Mouse (Mus musculus): ENCODE measurements around the gene Pdik1l. TPM values are rescaled to one million over a fixed set of nuclear protein-coding genes. Genes with fewer than 3 reads are reported as not detected.
A peak's percentile ranks its signal among the peaks of the same experiment; 100 is the strongest.

The Pdik1l gene
- polyA plus RNA-seq, 1 experiment from 2014 or later: 48.6 TPM

- H3K9me3 ChIP-seq (ENCODE audit: control insufficient read depth, low read length): no peaks in the 10 kb centered on the region
- ATAC-seq (ENCODE audit: low FRiP score, low TSS enrichment) (no peak), DNase-seq (peak; percentile 67)
- no peak overlapping the region for H3K9ac ChIP-seq (replicated peaks; ENCODE audit: low read length)
- WGBS: 15% methylated on average over 12 of the region's 12 CpGs
- no peak overlapping the region for H3K4me3 ChIP-seq (replicated peaks; ENCODE audit: low read depth, low read length)
- H3K4me2 ChIP-seq (ENCODE audit: low read length): peak overlapping the region; percentile 31
- no peaks in the 10 kb centered on the region for H3K36me3 ChIP-seq (ENCODE audit: control insufficient read depth, insufficient read depth, low read length)
- no peak overlapping the region for H3K27ac ChIP-seq (replicated peaks; ENCODE audit: low read depth, low read length)
- peaks cover 7% of the 10 kb centered on the region; the same call in 1 of the 2 replicates for H3K4me1 ChIP-seq (ENCODE audit: control insufficient read depth, insufficient read depth, low read length)
- no peaks in the 10 kb centered on the region for H3K27me3 ChIP-seq (ENCODE audit: control insufficient read depth, insufficient read depth, low read length)
Measured at GRCm38 (mm10) chr4:134307367-134308072, 19.8 kb upstream of the Pdik1l start.

GRCm38 (mm10) chr4:134306963-134307362 lies 19.3 kb upstream of the Pdik1l start:
- no peak overlapping the region for H3K4me3 ChIP-seq (replicated peaks; ENCODE audit: low read depth, low read length)
- ATAC-seq (ENCODE audit: low FRiP score, low TSS enrichment): no peak

GRCm38 (mm10) chr4:134302084-134302483 lies 14.4 kb upstream of the Pdik1l start:
- H3K27me3 ChIP-seq (ENCODE audit: control insufficient read depth, insufficient read depth, low read length): no peaks in the 10 kb centered on the region
- H3K27ac ChIP-seq (replicated peaks; ENCODE audit: low read depth, low read length): no peak overlapping the region
- no peak overlapping the region for H3K4me3 ChIP-seq (replicated peaks; ENCODE audit: low read depth, low read length)
- no peaks in the 10 kb centered on the region for H3K9me3 ChIP-seq (ENCODE audit: control insufficient read depth, low read length)
- H3K4me1 ChIP-seq (ENCODE audit: control insufficient read depth, insufficient read depth, low read length): peaks cover 1% of the 10 kb centered on the region; the same call in 1 of the 2 replicates
- DNase-seq: no peak
- no peak overlapping the region for H3K9ac ChIP-seq (replicated peaks; ENCODE audit: low read length)
- H3K36me3 ChIP-seq (ENCODE audit: control insufficient read depth, insufficient read depth, low read length): no peaks in the 10 kb centered on the region
- 92% methylated on average over 5 of the region's 5 CpGs for WGBS
- ATAC-seq (ENCODE audit: low FRiP score, low TSS enrichment): no peak
- H3K4me2 ChIP-seq (ENCODE audit: low read length): no peak overlapping the region

More at GRCm38 (mm10) chr4:134306963-134307362, 19.3 kb upstream of the Pdik1l start:
- Histone ChIP-seq H3K9me3 (ENCODE audit: control insufficient read depth, low read length) (no peaks in the 10 kb centered on the region), H3K27ac (replicated peaks; ENCODE audit: low read depth, low read length) (no peak overlapping the region), H3K36me3 (ENCODE audit: control insufficient read depth, insufficient read depth, low read length) (no peaks in the 10 kb centered on the region), H3K27me3 (ENCODE audit: control insufficient read depth, insufficient read depth, low read length) (no peaks in the 10 kb centered on the region), H3K4me2 (ENCODE audit: low read length) (no peak overlapping the region), H3K4me1 (ENCODE audit: control insufficient read depth, insufficient read depth, low read length) (peaks cover 7% of the 10 kb centered on the region; the same call in 1 of the 2 replicates), H3K9ac (replicated peaks; ENCODE audit: low read length) (no peak overlapping the region)
- 72% methylated on average over 2 of the region's 2 CpGs for WGBS
- no peak for DNase-seq

GRCm38 (mm10) chr4:134300316-134300715 lies 12.6 kb upstream of the Pdik1l start:
- Histone ChIP-seq H3K36me3 (ENCODE audit: control insufficient read depth, insufficient read depth, low read length) (no peaks in the 10 kb centered on the region), H3K4me1 (ENCODE audit: control insufficient read depth, insufficient read depth, low read length) (no peaks in the 10 kb centered on the region), H3K27me3 (ENCODE audit: control insufficient read depth, insufficient read depth, low read length) (no peaks in the 10 kb centered on the region), H3K27ac (replicated peaks; ENCODE audit: low read depth, low read length) (no peak overlapping the region), H3K9me3 (ENCODE audit: control insufficient read depth, low read length) (no peaks in the 10 kb centered on the region), H3K4me2 (ENCODE audit: low read length) (no peak overlapping the region), H3K4me3 (replicated peaks; ENCODE audit: low read depth, low read length) (no peak overlapping the region), H3K9ac (replicated peaks; ENCODE audit: low read length) (no peak overlapping the region)
- ATAC-seq (ENCODE audit: low FRiP score, low TSS enrichment) (no peak), DNase-seq (no peak)
- WGBS: 76% methylated on average over 9 of the region's 9 CpGs

GRCm38 (mm10) chr4:134299498-134299810 lies 11.8 kb upstream of the Pdik1l start:
- WGBS: 71% methylated on average over 4 of the region's 4 CpGs
- Histone ChIP-seq H3K4me2 (ENCODE audit: low read length) (no peak overlapping the region), H3K27me3 (ENCODE audit: control insufficient read depth, insufficient read depth, low read length) (no peaks in the 10 kb centered on the region), H3K4me3 (replicated peaks; ENCODE audit: low read depth, low read length) (no peak overlapping the region), H3K4me1 (ENCODE audit: control insufficient read depth, insufficient read depth, low read length) (no peaks in the 10 kb centered on the region), H3K27ac (replicated peaks; ENCODE audit: low read depth, low read length) (no peak overlapping the region), H3K9ac (replicated peaks; ENCODE audit: low read length) (no peak overlapping the region), H3K36me3 (ENCODE audit: control insufficient read depth, insufficient read depth, low read length) (no peaks in the 10 kb centered on the region), H3K9me3 (ENCODE audit: control insufficient read depth, low read length) (no peaks in the 10 kb centered on the region)
- ATAC-seq (ENCODE audit: low FRiP score, low TSS enrichment): no peak
- no peak for DNase-seq

GRCm38 (mm10) chr4:134298626-134299497 lies 11.2 kb upstream of the Pdik1l start:
- 80% methylated on average over 19 of the region's 19 CpGs for WGBS
- Histone ChIP-seq H3K9ac (replicated peaks; ENCODE audit: low read length) (no peak overlapping the region), H3K27me3 (ENCODE audit: control insufficient read depth, insufficient read depth, low read length) (no peaks in the 10 kb centered on the region), H3K4me1 (ENCODE audit: control insufficient read depth, insufficient read depth, low read length) (no peaks in the 10 kb centered on the region), H3K4me2 (ENCODE audit: low read length) (no peak overlapping the region), H3K36me3 (ENCODE audit: control insufficient read depth, insufficient read depth, low read length) (no peaks in the 10 kb centered on the region), H3K27ac (replicated peaks; ENCODE audit: low read depth, low read length) (no peak overlapping the region), H3K9me3 (ENCODE audit: control insufficient read depth, low read length) (no peaks in the 10 kb centered on the region), H3K4me3 (replicated peaks; ENCODE audit: low read depth, low read length) (no peak overlapping the region)
- ATAC-seq (ENCODE audit: low FRiP score, low TSS enrichment): no peak
- no peak for DNase-seq

- Histone ChIP-seq H3K27ac (replicated peaks; ENCODE audit: low read depth, low read length) (no peak overlapping the region), H3K36me3 (ENCODE audit: control insufficient read depth, insufficient read depth, low read length) (no peaks in the 10 kb centered on the region), H3K4me2 (ENCODE audit: low read length) (no peak overlapping the region), H3K9me3 (ENCODE audit: control insufficient read depth, low read length) (no peaks in the 10 kb centered on the region), H3K9ac (replicated peaks; ENCODE audit: low read length) (no peak overlapping the region), H3K4me1 (ENCODE audit: control insufficient read depth, insufficient read depth, low read length) (no peaks in the 10 kb centered on the region), H3K27me3 (ENCODE audit: control insufficient read depth, insufficient read depth, low read length) (no peaks in the 10 kb centered on the region), H3K4me3 (replicated peaks; ENCODE audit: low read depth, low read length) (no peak overlapping the region)
- DNase-seq: no peak
- WGBS: 93% methylated on average over 8 of the region's 8 CpGs
- no peak for ATAC-seq (ENCODE audit: low FRiP score, low TSS enrichment)
Measured at GRCm38 (mm10) chr4:134297369-134297768, 9.7 kb upstream of the Pdik1l start.

GRCm38 (mm10) chr4:134296523-134296922 lies 8.8 kb upstream of the Pdik1l start:
- ATAC-seq (ENCODE audit: low FRiP score, low TSS enrichment): no peak
- WGBS: 91% methylated on average over 4 of the region's 4 CpGs
- H3K27ac ChIP-seq (replicated peaks; ENCODE audit: low read depth, low read length): no peak overlapping the region

More at GRCm38 (mm10) chr4:134296523-134296922, 8.8 kb upstream of the Pdik1l start:
- Histone ChIP-seq H3K4me3 (replicated peaks; ENCODE audit: low read depth, low read length) (no peak overlapping the region), H3K27me3 (ENCODE audit: control insufficient read depth, insufficient read depth, low read length) (no peaks in the 10 kb centered on the region), H3K4me2 (ENCODE audit: low read length) (no peak overlapping the region), H3K4me1 (ENCODE audit: control insufficient read depth, insufficient read depth, low read length) (no peaks in the 10 kb centered on the region), H3K9ac (replicated peaks; ENCODE audit: low read length) (no peak overlapping the region), H3K9me3 (ENCODE audit: control insufficient read depth, low read length) (no peaks in the 10 kb centered on the region), H3K36me3 (ENCODE audit: control insufficient read depth, insufficient read depth, low read length) (no peaks in the 10 kb centered on the region)
- DNase-seq: no peak

Data from midbrain, embryonic 14.5 days (tissue).